Mouse (Mus musculus) gastrocnemius, postnatal 25 days (tissue): ENCODE measurements around the gene Ctps. TPM values are rescaled to one million over a fixed set of nuclear protein-coding genes. Genes with fewer than 3 reads are reported as not detected.

Experiments used
- DNase-seq: peaks from one replicate; pipeline ENCODE4 v3.0.0; 2022
- total RNA-seq, 2 experiments: library from RNA; stranded (reverse); gene quantifications; 1 replicate in 1 of 2; 2 replicates in 1 of 2; pipeline ENCODE4 v1.2.3; 2021

Gene Ctps
- total RNA-seq, 2 experiments from 2014 or later, result 13.3 to 14.8 TPM

DNA sequence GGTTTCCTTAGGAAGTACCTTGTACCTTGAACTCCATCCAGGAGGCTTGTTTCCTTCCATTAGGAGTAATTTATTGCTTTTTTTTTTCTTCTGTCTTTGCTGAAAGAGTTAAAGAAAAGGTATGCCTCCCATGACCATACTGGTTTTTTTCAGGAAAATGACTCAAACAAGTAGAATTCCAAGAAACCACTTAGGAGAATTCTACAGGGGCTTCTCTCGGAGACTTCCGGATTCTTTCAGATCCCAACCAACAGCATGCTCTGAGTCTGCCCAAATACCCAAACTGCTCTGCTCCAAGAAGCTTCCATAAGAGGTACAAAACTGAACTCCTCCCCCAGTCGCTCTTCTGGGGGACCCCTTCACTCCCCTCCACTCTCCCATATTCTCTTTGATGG lies 991 bp upstream of the Ctps start:
- no peak for DNase-seq

- no peak for DNase-seq
These were observed 478 bp upstream of the Ctps start for GRCm38 (mm10) chr4:120570438-120571069.

DNA sequence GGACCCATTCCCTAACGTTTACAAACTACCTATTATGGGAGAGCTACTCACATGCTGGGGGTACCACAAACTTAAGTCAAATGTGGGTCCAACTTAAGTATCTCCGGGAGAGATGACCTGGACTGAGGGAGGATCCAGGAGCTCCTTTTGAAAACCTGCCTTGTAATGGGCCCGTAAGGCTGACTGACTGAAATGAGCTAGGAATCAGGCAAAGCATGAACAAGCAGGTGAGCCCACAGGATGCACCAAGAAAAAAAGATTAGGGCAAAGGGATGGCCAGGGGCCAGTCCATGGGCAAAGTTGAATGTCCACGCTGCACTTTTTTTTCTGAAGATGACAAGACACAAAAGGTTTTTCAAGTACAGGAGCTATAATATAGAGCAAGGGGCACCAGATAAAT lies 1.1 kb downstream of the Ctps start:
- DNase-seq, result no peak

- DNase-seq, result no peak
These were observed 2.1 kb downstream of the Ctps start for GRCm38 (mm10) chr4:120568005-120568404.

DNA sequence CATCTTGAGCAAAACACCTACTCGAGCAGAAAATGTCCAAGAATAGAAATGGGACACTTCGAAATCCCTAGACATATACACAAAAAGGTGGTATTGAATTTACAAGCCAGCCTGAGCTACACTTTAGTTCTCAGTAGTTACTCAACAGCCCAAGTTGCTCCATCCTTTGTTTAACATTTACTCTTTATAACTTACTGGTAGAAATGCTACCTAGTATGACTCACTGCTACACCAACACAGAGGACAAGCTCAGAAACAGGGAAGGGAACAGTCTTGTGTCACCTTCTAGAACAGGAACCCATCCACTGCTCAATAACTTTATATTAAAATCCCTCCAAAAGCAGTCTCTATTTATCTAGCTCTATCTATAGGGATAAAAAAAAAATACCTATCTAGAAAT lies 4.3 kb downstream of the Ctps start:
- no peak for DNase-seq

DNA sequence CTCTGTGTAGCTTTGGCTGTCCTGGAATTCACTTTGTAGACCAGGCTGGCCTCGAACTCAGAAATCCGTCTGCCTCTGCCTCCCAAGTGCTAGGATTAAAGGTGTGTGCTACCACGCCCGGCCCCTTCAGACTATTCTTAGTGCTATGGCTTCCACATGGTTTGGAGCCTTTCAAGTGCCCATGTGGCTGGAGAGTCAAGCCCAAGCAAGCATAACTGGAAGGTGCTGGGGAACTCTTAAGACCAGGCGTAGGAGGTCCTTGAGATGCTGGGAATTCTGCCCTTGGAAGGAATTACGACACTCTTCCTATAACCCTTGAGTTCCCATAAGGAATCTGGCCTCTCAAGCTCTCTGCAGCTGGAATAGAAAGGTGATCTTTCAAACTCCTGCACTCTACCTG lies 13.5 kb downstream of the Ctps start:
- DNase-seq, result no peak

DNA sequence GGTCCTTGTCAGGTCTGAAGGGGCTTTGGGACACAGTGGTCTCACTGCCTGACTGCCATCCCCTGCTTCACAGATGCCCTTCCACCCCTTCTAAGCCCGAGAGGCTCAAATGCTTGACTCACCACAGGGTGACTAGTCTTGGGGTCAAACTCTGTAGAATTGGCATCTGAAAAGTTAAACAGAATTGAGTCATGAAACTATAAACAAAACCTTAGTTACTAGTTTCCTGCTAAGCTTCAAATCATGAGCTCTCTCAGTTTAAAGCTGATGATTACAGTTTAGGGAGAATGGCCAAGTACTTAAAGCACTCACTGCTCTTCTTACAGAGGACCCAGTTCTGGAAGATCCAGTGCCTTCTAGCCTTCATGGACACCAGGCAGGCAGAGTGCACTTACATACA lies 25.2 kb downstream of the Ctps start:
- no peak for DNase-seq

- DNase-seq, result no peak
These were observed 31.4 kb downstream of the Ctps start for GRCm38 (mm10) chr4:120538664-120539063.

DNA sequence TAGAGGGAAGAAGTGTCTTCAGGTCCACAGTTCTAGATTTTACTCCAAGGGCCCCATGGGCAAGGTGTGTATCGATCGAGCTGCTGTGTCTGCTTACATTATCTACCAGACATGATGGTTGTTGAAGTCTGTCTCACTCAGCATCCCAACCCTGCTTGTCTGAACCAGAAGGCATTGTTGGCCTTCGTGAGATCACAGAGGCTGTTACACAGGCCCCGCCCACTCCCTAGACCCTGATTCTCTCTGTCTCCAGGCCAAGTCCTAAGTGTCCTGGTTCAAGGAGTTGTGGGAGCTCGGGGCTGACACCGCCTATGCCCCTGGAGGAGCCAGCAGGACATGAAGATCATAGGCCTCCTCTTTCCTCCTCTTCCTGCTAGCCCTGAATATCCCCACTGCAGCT lies 38.1 kb downstream of the Ctps start, which contains the start of gene Slfnl1:
Slfnl1 (plus strand) TSS at position 246 of the 400 bp plus-strand sequence.
- DNase-seq, result no peak

- DNase-seq, result no peak
These were observed 41.9 kb downstream of the Ctps start for GRCm38 (mm10) chr4:120528171-120528570.

DNA sequence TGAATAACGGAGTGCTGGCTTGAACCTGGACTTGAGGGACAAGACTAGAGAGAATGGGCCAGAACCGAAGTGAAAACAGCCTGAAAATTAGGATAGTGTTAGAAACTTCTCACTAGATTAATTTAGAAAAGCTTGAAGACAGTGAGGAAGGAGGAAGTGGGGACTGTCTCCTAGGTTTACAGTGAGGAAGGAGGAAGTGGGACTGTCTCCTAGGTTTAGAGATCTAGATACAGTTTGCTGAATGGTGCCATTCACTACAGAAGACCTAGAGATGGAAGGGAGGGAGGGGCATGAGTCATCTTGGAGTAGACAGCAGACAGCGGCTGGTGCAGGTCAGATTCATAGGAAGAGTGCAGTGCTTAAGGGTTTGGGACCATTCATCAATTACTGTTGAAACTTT lies 47.0 kb downstream of the Ctps start:
- DNase-seq, result no peak

DNA sequence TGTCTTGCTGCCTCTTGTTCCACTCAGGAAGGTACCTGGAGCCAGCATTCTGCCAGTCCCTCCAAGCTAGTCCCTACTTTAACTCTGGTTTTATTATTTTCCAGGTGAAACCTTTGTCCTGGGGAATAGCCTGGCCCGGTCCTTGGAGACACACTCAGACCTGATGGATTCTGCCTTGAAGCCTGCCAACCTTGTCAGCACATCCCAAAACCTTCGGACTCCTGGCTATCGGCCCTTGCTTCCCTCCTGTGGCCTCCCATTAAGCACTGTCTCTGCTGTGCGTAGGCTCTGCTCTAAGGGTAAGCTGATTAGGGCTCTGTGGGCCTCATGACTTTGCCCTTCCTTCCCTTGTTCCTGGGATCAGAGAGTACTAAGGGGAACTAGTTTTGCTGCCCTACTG lies 47.7 kb downstream of the Ctps start:
- no peak for DNase-seq

- no peak for DNase-seq
These were observed 48.3 kb downstream of the Ctps start for GRCm38 (mm10) chr4:120521761-120522160.

GRCm38 (mm10) chr4:120517335-120517734 lies 52.7 kb downstream of the Ctps start:
- no peak for DNase-seq

- DNase-seq, result no peak
These were observed 53.2 kb downstream of the Ctps start for GRCm38 (mm10) chr4:120516907-120517306.

- DNase-seq, result no peak
These were observed 53.6 kb downstream of the Ctps start for GRCm38 (mm10) chr4:120516491-120516890.

DNA sequence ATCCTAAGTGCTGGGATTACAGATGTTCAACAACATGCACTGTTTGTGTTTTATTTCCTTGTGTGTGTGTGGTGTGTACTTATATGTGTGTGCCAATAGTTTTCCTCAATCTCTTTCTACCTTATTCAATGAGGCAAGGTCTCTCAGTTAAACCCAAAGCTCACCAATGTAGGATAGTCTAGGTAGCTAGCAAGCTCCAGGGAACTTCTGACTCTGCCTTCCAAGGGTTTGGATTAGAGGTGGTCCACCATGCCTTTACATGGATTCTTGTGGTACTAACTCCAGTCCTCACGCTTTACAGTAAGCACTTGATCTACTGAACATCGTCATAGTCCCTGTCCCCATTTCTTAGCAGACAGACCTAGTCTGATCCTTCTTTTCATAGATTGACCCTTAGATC lies 55.7 kb downstream of the Ctps start:
- DNase-seq, result no peak

- DNase-seq, result no peak
These were observed 58.9 kb downstream of the Ctps start for GRCm38 (mm10) chr4:120511203-120511602.

GRCm38 (mm10) chr4:120506955-120507354 lies 63.1 kb downstream of the Ctps start:
- DNase-seq, result no peak

Other genes with a start within 250 kb of the Ctps start
- gene Scmh1, start 165.0 kb downstream of the Ctps start, total RNA-seq, result 10 to 100 TPM; 36.4 to 39.8 TPM
- gene Slfnl1, start 38.0 kb downstream of the Ctps start, total RNA-seq, result not detected
- not detected for gene Gm8439, start 18.5 kb upstream of the Ctps start, total RNA-seq
- gene Cited4, start 96.3 kb upstream of the Ctps start, total RNA-seq, result 10 to 100 TPM; 15.0 to 32.1 TPM
- 10 to 100 TPM; 15.9 to 18.0 TPM for gene Kcnq4, start 178.3 kb upstream of the Ctps start, total RNA-seq